ENCODE assay signal across 8 mouse cellular contexts in the genomic region with DNA sequence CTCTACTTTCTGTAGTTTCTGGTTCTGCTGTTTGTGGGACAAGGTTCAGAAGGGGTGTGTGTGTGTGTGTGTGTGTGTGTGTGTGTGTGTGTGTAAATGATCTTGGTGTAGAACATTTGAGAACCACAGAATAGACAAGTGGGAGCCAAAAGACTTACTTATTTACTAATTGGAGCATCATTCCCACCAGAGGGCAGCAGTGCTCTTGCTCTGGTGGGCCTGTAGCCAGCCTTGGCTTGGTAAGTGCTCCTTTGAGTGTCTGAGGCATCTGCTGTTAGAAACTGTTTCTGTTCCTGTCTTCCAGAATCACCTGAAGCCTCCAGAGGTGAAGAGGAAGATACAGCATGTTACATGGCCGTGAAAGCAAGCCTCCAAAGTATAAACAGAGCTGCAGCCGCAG. TPM values are rescaled to one million over a fixed set of nuclear protein-coding genes. Genes with fewer than 3 reads are reported as not detected.
A peak's percentile ranks its signal among the peaks of the same experiment; 100 is the strongest.
DNase-seq lines count a peak whose midpoint lies in the region; ATAC-seq and TF ChIP-seq lines count a peak whose summit lies in the region.

No protein-coding gene starts in this region.

- H3K27ac ChIP-seq in stomach, postnatal 0 days (replicated peaks): no peak overlapping the region

- peak; percentile 79 for ATAC-seq in frontal cortex, adult (ENCODE audit: low TSS enrichment)
- peak; percentile 43; the same call in 1 of the 2 replicates for ATAC-seq in megakaryocyte, adult 5-6 weeks (ENCODE audit: poor library complexity, severe bottlenecking)
- ATAC-seq in stomach, postnatal 0 days (ENCODE audit: low FRiP score, low TSS enrichment): no peak

- no peak overlapping the region for H3K9ac ChIP-seq in stomach, postnatal 0 days (ENCODE audit: low read length)

- WGBS in stomach, postnatal 0 days: 81% methylated on average over 2 of the region's 2 CpGs

- peak; percentile 83 for TF ChIP-seq CTCF in stomach, postnatal 0 days (IDR thresholded peaks at IDR 0.05; ENCODE audit: low read depth)

- peaks cover 5% of the 10 kb centered on the region; the same call in 1 of the 2 replicates for H3K36me3 ChIP-seq in stomach, postnatal 0 days (ENCODE audit: control insufficient read depth, insufficient read depth, low read length)

- H3K27me3 ChIP-seq in stomach, postnatal 0 days (ENCODE audit: control insufficient read depth, insufficient read depth, low read length): no peaks in the 10 kb centered on the region

- no peak overlapping the region for H3K4me3 ChIP-seq in stomach, postnatal 0 days (ENCODE audit: low read depth, low read length)

- H3K4me1 ChIP-seq in stomach, postnatal 0 days (replicated peaks; ENCODE audit: control insufficient read depth, insufficient read depth): no peaks in the 10 kb centered on the region

- DNase-seq in heart, adult 18-20 months: peak; percentile 58 to 78
- DNase-seq in heart, adult 11 months: no peak
- peak; percentile 50 for DNase-seq in A20 (ENCODE audit: low read depth, low spot score)
- peak; percentile 30 for DNase-seq in c-Kit-positive CD71-positive TER-119-positive erythroid progenitor cells, embryonic 14.5 days (ENCODE audit: low spot score)
- peak; percentile 53 for DNase-seq in layer of hippocampus, adult 9-10 months (ENCODE audit: low spot score)
- peak; percentile 57 for DNase-seq in stomach, postnatal 0 days (ENCODE audit: low spot score)

- no peaks in the 10 kb centered on the region for H3K9me3 ChIP-seq in stomach, postnatal 0 days (ENCODE audit: control insufficient read depth, low read length)

- TF ChIP-seq EP300 in stomach, postnatal 0 days (optimal IDR thresholded peaks at IDR 0.05): no peak

- no peak overlapping the region for H3K4me2 ChIP-seq in stomach, postnatal 0 days (replicated peaks; ENCODE audit: low read depth)

RNA-seq across cellular contexts. Expression of a gene that starts 14.4 kb away (rescaled TPM):
- total RNA-seq in heart, adult 18-20 months (2021): 10 to 100 TPM; 21.5 to 24.2 TPM
- 8.4 and 9.3 TPM in 2 replicates for total RNA-seq in megakaryocyte, adult 5-6 weeks (2015)
- 13.4 and 14.5 TPM in 2 replicates for total RNA-seq in megakaryocyte, adult 5-6 weeks (2017)
- 10.7 and 11.2 TPM in 2 replicates for polyA plus RNA-seq in stomach, postnatal 0 days (2015; fragmentation: Nextera tagmentation; extraction: Ambion mirVana)

RNA-seq across cellular contexts. Expression of a gene that starts 14.4 kb away (rescaled TPM):
- total RNA-seq in heart, adult 18-20 months (2021): 10 to 100 TPM; 14.2 to 15.1 TPM
- 19.4 and 22.3 TPM in 2 replicates for total RNA-seq in megakaryocyte, adult 5-6 weeks (2015)
- total RNA-seq in megakaryocyte, adult 5-6 weeks (2017): 12.3 and 13.5 TPM in 2 replicates
- 4.6 and 5.7 TPM in 2 replicates for polyA plus RNA-seq in stomach, postnatal 0 days (2015; fragmentation: Nextera tagmentation; extraction: Ambion mirVana)
